Mouse (Mus musculus) midbrain, embryonic 11.5 days (tissue): ENCODE measurements around the gene Pigk. TPM values are rescaled to one million over a fixed set of nuclear protein-coding genes. Genes with fewer than 3 reads are reported as not detected.

Experiments
- ATAC-seq: fragments of 200-750 bp; cut with Nextera tagmentation; 2 replicates; pipeline ENCODE4 v1.8.0; 2017; ENCODE audit warnings: moderate TSS enrichment, moderate library complexity; ENCODE audit not compliant: low FRiP score
- DNase-seq: peaks from one replicate; pipeline ENCODE4 v3.0.0; 2015; ENCODE audit warnings: low spot score; ENCODE audit errors: missing footprints
- H3K27ac ChIP-seq: fragments of 300-500 bp; sonication (generic); 2 replicates; pipeline ENCODE4 v1.5.1; 2014; ENCODE audit warnings: low read depth, low read length
- H3K27me3 ChIP-seq: fragments of 300-500 bp; sonication (generic); 2 replicates; pipeline ENCODE4 v1.6.1; 2014; ENCODE audit warnings: mild to moderate bottlenecking, low read length, moderate library complexity, mixed read lengths; ENCODE audit not compliant: control insufficient read depth, insufficient read depth
- H3K36me3 ChIP-seq: fragments of 300-500 bp; sonication (generic); 2 replicates; pipeline ENCODE4 v1.6.1; 2014; ENCODE audit warnings: mild to moderate bottlenecking, low read length, moderate library complexity, mixed read lengths; ENCODE audit not compliant: control insufficient read depth, insufficient read depth
- H3K4me1 ChIP-seq: fragments of 300-500 bp; sonication (generic); 2 replicates; pipeline ENCODE4 v1.6.1; 2014; ENCODE audit warnings: low read length; ENCODE audit not compliant: control insufficient read depth, insufficient read depth
- H3K4me2 ChIP-seq: fragments of 300-500 bp; sonication (generic); 2 replicates; pipeline ENCODE4 v1.6.1; 2014; ENCODE audit warnings: mild to moderate bottlenecking, moderate library complexity
- H3K4me3 ChIP-seq: fragments of 300-500 bp; sonication (generic); 2 replicates; pipeline ENCODE4 v1.5.1; 2014; ENCODE audit warnings: low read depth, low read length
- H3K9ac ChIP-seq: fragments of 300-500 bp; sonication (generic); 2 replicates; pipeline ENCODE4 v1.6.1; 2014; ENCODE audit warnings: low read length
- H3K9me3 ChIP-seq: fragments of 300-500 bp; sonication (generic); 2 replicates; pipeline ENCODE4 v1.6.1; 2016; ENCODE audit warnings: low read length; ENCODE audit not compliant: control insufficient read depth
- WGBS: fragments of 180-500 bp; shearing (Covaris S2); extraction: QIAGEN DNeasy Blood & Tissue Kit; methylation state at CpG from one replicate; pipeline ENCODE4 v1.1.7; 2014; 5-methylcytosine and 5-hydroxymethylcytosine counted together
- polyA plus RNA-seq: library from polyadenylated mRNA; unstranded; fragments of >200 nt; fragmentation: Nextera tagmentation; extraction: Ambion mirVana; gene quantifications from 2 replicates; pipeline ENCODE4 v1.2.1, GENCODE M21; 2014

Pigk gene
- polyA plus RNA-seq, 1 experiment from 2014 or later, result 40.5 TPM

- peak; percentile 80 for DNase-seq
- Histone ChIP-seq H3K4me3 (no peak overlapping the region), H3K36me3 (no peaks in the 10 kb centered on the region), H3K9ac (no peak overlapping the region), H3K9me3 (no peaks in the 10 kb centered on the region), H3K4me1 (no peaks in the 10 kb centered on the region), H3K4me2 (no peak overlapping the region), H3K27ac (no peak overlapping the region), H3K27me3 (no peaks in the 10 kb centered on the region)
- ATAC-seq, result no peak
- WGBS, result 86% methylated on average over 8 of the region's 8 CpGs
Observed at GRCm38 (mm10) chr3:152917579-152917978, 203.7 kb downstream of the Pigk start.

- WGBS, result 73% methylated on average over 10 of the region's 10 CpGs
- no peak for ATAC-seq
Observed at GRCm38 (mm10) chr3:152919101-152919500, 205.2 kb downstream of the Pigk start.

GRCm38 (mm10) chr3:152920365-152920764 is 206.5 kb downstream of the Pigk start:
- Histone ChIP-seq H3K27ac (no peak overlapping the region), H3K9me3 (no peaks in the 10 kb centered on the region), H3K9ac (no peak overlapping the region), H3K36me3 (no peaks in the 10 kb centered on the region), H3K4me3 (no peak overlapping the region), H3K4me2 (no peak overlapping the region), H3K27me3 (no peaks in the 10 kb centered on the region), H3K4me1 (no peaks in the 10 kb centered on the region)
- no peak for ATAC-seq
- peak; percentile 54 for DNase-seq
- 80% methylated on average over 3 of the region's 3 CpGs for WGBS

More at GRCm38 (mm10) chr3:152919101-152919500, 205.2 kb downstream of the Pigk start:
- Histone ChIP-seq H3K27ac (no peak overlapping the region), H3K9ac (no peak overlapping the region), H3K4me3 (no peak overlapping the region), H3K4me1 (no peaks in the 10 kb centered on the region), H3K4me2 (no peak overlapping the region), H3K36me3 (no peaks in the 10 kb centered on the region), H3K9me3 (no peaks in the 10 kb centered on the region), H3K27me3 (no peaks in the 10 kb centered on the region)
- peak; percentile 26 for DNase-seq

- H3K9ac ChIP-seq, result no peak overlapping the region
- no peaks in the 10 kb centered on the region for H3K27me3 ChIP-seq
- ATAC-seq, result peak; percentile 52; the same call in 1 of the 2 replicates
- no peaks in the 10 kb centered on the region for H3K36me3 ChIP-seq
- DNase-seq, result peak; percentile 39
- no peak overlapping the region for H3K27ac ChIP-seq
- H3K4me2 ChIP-seq, result no peak overlapping the region
- H3K4me1 ChIP-seq, result no peaks in the 10 kb centered on the region
- H3K9me3 ChIP-seq, result no peaks in the 10 kb centered on the region
- no peak overlapping the region for H3K4me3 ChIP-seq
- 85% methylated on average over 15 of the region's 15 CpGs for WGBS
Observed at GRCm38 (mm10) chr3:152923530-152923929, 209.6 kb downstream of the Pigk start.

GRCm38 (mm10) chr3:152925364-152925763 is 211.5 kb downstream of the Pigk start:
- H3K9ac ChIP-seq, result no peak overlapping the region
- no peak overlapping the region for H3K27ac ChIP-seq
- no peak overlapping the region for H3K4me2 ChIP-seq
- H3K4me1 ChIP-seq, result no peaks in the 10 kb centered on the region
- H3K27me3 ChIP-seq, result no peaks in the 10 kb centered on the region
- 86% methylated on average over 8 of the region's 8 CpGs for WGBS
- DNase-seq (peak; percentile 49), ATAC-seq (no peak)
- no peak overlapping the region for H3K4me3 ChIP-seq
- H3K9me3 ChIP-seq, result no peaks in the 10 kb centered on the region
- H3K36me3 ChIP-seq, result no peaks in the 10 kb centered on the region

- no peak overlapping the region for H3K27ac ChIP-seq
- no peaks in the 10 kb centered on the region for H3K36me3 ChIP-seq
- no peak overlapping the region for H3K4me2 ChIP-seq
- 77% methylated on average over 4 of the region's 4 CpGs for WGBS
- H3K4me1 ChIP-seq, result no peaks in the 10 kb centered on the region
- ATAC-seq (no peak), DNase-seq (peak; percentile 37)
- no peak overlapping the region for H3K9ac ChIP-seq
- H3K4me3 ChIP-seq, result no peak overlapping the region
- no peaks in the 10 kb centered on the region for H3K9me3 ChIP-seq
- no peaks in the 10 kb centered on the region for H3K27me3 ChIP-seq
Observed at GRCm38 (mm10) chr3:152926166-152926565, 212.3 kb downstream of the Pigk start.

GRCm38 (mm10) chr3:152928287-152928975 is 214.5 kb downstream of the Pigk start:
- WGBS, result 80% methylated on average over 13 of the region's 13 CpGs
- no peaks in the 10 kb centered on the region for H3K9me3 ChIP-seq
- DNase-seq (peak; percentile 80), ATAC-seq (no peak)
- no peaks in the 10 kb centered on the region for H3K27me3 ChIP-seq
- no peaks in the 10 kb centered on the region for H3K4me1 ChIP-seq
- H3K4me3 ChIP-seq, result no peak overlapping the region
- H3K27ac ChIP-seq, result no peak overlapping the region
- no peak overlapping the region for H3K9ac ChIP-seq
- H3K4me2 ChIP-seq, result no peak overlapping the region
- no peaks in the 10 kb centered on the region for H3K36me3 ChIP-seq

GRCm38 (mm10) chr3:152929256-152929787 is 215.4 kb downstream of the Pigk start:
- Histone ChIP-seq H3K9ac (no peak overlapping the region), H3K9me3 (no peaks in the 10 kb centered on the region), H3K27ac (no peak overlapping the region), H3K36me3 (no peaks in the 10 kb centered on the region), H3K4me1 (no peaks in the 10 kb centered on the region), H3K4me2 (no peak overlapping the region), H3K27me3 (no peaks in the 10 kb centered on the region), H3K4me3 (no peak overlapping the region)
- DNase-seq (peak; percentile 53), ATAC-seq (no peak)
- 73% methylated on average over 10 of the region's 10 CpGs for WGBS

- Histone ChIP-seq H3K9ac (no peak overlapping the region), H3K9me3 (no peaks in the 10 kb centered on the region), H3K4me2 (no peak overlapping the region), H3K4me3 (no peak overlapping the region), H3K36me3 (no peaks in the 10 kb centered on the region), H3K4me1 (no peaks in the 10 kb centered on the region), H3K27me3 (no peaks in the 10 kb centered on the region), H3K27ac (no peak overlapping the region)
- 86% methylated on average over 7 of the region's 7 CpGs for WGBS
- DNase-seq (no peak), ATAC-seq (no peak)
Observed at GRCm38 (mm10) chr3:152929788-152930281, 215.9 kb downstream of the Pigk start.
